Mouse (Mus musculus) gonadal fat pad, adult 2 months (tissue): ENCODE measurements around the gene Trp53tg5. TPM values are rescaled to one million over a fixed set of nuclear protein-coding genes. Genes with fewer than 3 reads are reported as not detected.

Experiments used
- DNase-seq: peaks from one replicate; pipeline ENCODE4 v3.0.0-alpha.2; 2012; ENCODE audit warnings: low read depth
- polyA plus RNA-seq: library from polyadenylated mRNA; depleted of rRNA; stranded (reverse); fragments of >200 nt; gene quantifications from 2 replicates; pipeline ENCODE4 v1.2.3, GENCODE M21; 2012

Trp53tg5 gene
- polyA plus RNA-seq, 1 experiment, result not detected

DNA sequence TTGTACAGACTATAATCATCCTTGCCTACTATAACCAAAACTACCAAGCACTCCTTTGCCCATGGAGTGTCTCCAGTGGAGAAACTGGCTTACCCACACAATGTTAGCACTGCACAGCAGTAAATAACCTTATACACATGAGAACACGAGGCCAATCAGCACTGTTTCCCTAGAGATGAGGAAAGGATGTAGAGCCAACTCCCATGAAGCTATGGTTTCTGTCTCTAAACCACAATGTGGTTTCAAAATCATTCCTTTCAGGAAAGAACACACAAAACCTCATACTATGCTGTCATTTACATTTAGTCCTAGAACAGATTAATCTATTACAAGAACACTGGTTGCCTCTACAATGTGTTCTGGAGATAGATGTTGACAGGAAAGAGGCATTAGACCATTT is 22.8 kb upstream of the Trp53tg5 start:
- DNase-seq, result no peak

DNA sequence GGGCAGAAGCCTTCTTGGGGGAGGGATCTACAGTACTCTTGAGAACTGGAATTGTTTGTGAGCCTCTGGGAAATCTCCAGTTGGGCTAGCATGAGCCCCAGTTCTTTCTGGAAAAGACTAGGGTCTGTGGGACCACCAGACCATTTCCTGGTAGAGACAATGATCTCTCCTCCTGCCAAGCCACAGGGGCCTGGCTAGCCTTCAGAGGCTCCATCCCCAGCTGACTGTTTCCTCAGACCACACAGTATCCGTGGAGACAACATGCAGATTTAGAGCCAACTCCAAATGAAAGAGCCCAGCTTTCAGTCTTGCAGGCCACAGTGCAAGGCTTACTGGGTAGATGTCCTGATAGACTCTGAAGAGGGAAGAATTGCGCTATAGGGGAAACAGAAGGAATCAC is 20.6 kb upstream of the Trp53tg5 start:
- DNase-seq, result no peak

DNA sequence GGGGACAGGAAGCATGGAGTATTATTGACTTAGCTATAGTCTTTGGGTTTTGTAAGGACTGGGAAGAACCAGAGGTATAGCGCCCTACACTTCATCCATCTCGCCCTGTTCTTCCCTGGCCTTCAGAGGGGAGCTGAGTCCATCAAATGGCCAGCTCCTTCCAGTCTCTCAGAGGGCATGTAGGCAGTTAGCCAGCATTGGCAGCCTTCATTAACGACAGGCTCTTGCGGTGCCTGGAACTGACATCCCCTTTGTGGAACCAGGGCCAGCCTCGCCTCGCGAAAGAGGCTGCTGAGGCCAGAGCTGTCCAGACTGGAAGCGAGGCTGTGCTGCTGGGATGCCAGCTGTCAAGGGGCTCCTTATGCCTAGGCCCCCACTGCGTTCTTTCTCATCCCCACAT is 14.3 kb upstream of the Trp53tg5 start:
- DNase-seq, result no peak

DNA sequence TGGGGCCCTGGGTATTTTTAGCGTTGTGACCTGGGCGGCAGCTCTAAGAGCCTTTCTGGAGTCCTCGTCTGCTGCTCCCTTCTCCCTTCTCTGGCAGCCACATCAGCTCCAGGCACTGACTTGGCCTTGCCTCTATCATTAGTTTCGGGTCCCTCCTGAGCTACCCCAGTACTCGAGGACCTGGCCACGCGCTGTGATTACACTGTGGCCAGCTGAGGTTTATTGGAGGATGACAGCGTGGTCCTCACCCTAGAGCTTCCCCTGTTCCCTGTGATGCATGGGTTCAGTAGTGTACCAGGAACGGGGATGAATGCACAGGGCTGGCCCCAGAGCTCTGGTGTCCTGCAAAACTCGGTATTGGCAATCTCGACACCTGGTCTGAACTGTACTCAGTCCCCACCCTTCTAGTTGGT is 13.6 kb upstream of the Trp53tg5 start:
- DNase-seq, result no peak

DNA sequence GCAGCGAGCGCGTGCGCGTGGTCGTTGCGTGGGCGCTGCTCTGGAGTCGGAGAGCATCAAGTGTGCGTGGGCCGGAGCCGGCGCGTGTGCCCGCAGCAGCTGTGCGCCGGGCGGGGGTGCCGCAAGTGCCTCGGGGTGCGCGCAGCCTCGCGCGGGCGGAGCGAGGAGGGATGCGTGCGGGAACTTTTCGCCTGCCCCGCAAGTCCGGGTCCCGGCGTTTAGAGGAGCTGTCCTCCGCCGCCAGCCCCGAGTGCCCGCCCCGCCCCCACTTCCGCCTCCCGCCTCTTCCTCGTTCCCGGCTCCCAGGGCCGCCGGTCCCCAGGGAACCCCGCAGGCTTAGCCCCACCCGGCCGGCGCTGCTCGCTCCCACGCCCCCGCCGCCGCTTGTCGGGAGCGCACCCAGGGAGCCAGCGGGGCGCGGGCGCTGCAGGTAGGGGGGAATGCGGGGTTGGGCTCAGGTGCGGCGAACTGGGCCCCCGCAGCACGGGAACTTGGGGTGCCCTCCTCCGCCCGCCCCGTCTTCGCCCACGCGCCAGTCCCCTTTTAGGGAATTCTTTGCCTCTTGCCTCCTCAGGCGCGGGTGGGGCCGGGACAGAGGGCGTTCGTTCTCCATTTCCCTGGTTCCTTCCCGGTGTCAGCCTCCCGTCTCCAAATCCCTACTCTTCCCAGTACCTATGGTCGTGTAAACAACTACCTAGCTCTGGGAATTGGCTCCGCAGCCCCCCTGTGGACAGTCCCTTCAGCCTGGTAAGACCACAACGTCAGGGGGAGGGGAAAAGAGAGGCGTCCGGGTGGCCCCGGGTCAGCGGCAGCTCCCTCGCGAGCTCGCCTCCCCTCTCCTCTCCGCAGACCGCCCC is 13.0 kb upstream of the Trp53tg5 start:
- DNase-seq, result no peak

DNA sequence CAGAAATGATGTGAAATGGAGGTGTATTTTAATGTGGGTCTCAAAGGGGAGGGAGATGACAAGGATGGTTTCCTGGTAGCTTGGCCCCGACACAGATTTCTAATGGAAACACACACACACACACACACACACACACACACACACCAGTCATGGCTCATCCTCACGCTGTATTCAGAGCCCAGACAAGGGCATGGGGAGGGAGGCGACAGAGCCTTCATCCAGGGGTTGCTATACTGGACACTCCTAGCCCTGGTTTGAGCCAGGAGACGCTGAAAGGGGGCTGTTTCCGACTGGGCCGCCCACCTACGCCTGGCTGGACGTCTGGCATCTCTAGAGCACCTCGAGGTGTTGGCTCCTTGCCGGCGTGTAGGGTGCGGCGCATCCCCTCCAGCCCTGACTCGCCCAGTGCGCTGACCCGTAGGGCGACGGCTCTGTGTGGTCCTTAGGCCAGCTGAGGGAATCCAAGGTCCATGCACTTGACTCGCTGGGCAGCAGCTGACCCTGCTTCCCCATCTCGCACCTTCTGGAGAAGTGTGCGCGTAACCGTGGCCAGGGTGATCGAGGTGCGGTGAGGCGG is 12.2 kb upstream of the Trp53tg5 start, which contains the start of gene Dbndd2:
Gene Dbndd2, plus strand, starts transcription at position 426 of the 577 bp plus-strand sequence.
- no peak for DNase-seq

DNA sequence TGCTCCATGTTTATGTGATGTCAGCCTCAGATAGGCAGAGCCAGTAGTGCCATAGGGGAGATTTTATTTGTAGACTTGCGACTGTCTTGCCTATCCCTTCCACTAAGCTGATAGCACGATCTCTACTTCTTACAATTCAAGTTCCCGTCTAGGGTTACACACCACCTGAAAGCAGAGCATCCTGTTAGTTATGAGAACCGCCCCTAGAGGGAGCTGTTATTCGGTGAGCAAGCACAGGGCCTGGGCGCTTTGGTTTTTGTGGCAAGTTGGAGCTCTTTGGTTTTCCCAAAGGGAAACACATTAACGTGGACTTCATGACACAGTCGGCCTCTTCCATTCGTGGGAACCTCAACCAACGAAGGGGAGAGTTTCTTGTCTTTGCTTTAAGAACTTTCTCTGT is 3.3 kb downstream of the Trp53tg5 start:
- no peak for DNase-seq

DNA sequence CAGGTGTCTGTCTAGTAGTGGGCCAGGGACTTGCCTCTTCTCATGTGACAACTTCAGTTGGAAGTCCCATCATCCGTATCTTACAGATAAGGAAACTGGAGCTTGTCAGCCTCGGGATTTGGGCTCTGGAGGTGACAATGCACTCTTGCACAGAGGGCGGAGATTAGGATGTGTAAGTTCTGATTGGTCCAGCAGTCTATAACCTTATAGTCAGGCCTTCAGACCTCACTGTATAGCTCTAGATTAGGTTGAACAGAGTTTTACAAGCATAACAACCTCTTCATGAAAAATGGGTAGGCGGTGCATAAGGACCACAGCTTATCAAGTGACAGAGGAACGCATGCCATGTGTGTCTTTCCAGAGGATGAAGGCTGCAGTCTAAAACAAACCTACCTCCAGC is 6.7 kb downstream of the Trp53tg5 start:
- DNase-seq, result no peak

DNA sequence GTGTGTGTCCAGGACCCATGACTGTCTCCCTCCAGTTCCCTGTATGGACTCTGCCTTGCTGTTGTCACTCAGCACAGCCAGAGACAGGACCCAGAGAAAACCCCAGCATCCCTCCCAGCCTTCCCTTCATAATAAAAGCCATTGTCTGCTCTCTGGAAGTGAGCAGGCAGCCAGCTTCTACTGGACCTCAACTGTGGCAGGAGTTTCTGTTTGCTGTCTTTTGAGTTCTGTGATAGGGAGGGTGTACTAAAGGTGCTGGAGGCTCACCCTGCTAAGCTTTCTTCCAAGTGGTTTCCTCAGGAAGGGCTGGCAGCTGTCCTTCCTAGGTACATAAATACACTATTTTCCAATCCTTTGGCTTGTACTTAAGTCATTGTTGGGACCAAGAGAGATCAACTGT is 8.4 kb downstream of the Trp53tg5 start:
- DNase-seq, result no peak

DNA sequence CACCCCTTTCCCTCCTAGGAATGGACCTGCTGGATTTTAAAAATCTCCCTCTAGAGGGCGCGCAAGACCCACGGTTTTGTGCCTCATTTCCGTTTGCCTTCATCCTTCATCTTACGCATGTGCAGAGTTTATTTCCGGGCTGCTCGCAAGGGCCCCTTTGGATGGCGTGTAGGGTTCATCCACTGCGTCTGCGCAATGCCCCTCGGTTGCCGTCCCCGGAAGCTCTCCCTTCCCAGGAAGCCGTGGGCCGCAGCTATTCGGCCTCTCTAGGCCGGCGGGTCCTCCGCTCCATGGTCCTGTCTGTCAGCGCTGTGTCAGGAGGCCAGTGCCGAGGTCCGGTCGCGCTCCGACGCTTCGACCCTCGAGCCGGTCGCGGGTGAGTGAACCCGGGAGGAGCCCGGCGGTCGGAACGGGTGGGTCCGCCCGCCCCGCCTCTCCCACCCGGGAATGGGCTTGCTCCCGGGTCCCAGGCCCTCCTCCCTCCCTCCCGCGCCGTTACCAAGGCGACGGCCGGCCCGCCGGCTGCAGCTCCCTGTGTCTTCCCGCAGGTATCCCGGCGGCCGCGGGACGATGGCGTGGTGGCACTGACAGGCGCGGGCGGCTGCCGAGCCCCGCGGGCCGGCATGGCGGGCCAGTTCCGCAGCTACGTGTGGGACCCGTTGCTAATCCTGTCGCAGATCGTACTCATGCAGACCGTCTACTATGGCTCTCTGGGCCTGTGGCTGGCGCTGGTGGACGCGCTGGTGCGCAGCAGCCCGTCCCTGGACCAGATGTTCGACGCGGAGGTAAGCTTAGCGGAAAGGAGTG is 12.6 kb downstream of the Trp53tg5 start, which contains the start of gene Gm20458:
Gene Gm20458, plus strand, starts transcription at position 223 of the 807 bp plus-strand sequence.
- DNase-seq, result no peak

DNA sequence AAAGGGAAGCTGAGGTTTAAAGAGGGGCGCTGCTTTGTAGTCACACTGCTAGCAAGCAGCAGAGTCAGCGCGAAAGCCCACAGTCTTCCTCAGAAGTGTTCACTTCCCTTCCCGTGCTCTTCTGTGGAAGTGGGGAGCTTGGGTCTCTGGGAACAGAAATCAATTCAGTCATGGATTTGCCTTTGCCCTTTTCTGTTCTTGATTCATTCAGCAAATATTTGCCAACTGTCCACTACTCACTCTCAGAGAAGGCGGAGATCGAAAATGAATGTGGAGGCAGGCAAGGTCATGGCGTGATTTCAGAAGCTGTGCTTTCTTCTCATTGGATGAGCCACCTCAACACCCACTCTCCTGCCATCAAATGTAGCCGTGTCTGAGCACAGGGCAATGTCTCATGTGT is 15.0 kb downstream of the Trp53tg5 start:
- no peak for DNase-seq

DNA sequence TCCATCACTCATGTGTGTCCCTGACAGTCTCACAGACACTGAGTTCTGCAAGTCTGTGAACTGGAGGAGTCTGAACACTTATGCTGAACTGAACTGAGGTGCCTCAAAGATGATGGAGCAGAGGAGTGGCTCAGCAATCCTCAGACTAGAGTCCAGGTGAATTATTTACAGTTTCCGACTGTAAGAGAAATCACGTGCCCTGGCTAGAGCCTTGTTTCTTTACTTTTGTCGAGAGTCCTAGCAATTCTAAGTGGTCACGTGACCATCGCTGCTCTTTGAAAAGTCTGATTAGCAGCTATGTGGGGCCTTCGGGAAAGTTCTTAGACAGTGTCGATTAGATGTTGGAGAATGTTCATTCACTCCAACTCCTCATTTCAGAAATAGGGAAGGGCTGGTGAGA is 15.6 kb downstream of the Trp53tg5 start:
- no peak for DNase-seq

DNA sequence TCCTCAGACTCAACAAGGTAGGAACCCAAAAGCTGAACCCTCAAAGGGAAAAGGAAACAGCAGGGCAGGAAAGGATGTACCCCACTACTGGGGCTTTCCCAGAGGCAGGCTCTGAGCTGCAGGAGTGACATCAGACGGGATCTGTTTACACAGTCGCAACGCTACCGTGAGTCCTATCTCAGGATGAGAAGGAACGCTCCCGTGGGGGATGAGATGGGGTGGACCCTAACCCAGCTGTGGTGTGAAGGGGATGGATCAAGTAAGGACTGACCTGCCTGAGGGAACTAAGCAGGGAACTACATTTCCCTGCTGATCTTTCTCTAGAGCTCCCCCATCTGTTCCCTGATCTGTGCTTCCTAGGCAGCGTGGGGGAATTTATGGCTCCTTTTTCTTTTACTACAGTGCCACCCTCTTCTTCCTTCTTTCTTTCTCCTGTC is 16.6 kb downstream of the Trp53tg5 start, which contains the start of gene Sys1:
Gene Sys1, plus strand, starts transcription at position 101 of the 437 bp plus-strand sequence.
- DNase-seq, result no peak

DNA sequence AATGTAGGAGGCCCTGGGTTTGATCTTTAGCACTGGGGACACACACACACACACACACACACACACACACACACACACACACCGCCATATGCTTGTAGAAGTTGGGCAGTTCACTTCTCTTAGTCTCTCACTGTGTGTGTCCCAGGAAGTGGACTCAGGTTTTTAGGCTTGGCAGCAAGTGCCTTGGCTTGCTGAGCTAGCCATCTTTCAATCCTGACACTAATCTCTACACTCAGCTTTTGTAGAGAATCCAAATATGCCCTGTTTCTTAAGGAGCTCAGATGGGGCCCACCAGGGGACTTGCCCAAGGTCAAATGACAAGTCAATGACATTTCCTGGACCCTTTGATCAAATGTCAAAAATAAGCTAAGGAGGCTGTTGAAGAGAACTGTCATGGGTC is 17.1 kb downstream of the Trp53tg5 start:
- DNase-seq, result no peak

DNA sequence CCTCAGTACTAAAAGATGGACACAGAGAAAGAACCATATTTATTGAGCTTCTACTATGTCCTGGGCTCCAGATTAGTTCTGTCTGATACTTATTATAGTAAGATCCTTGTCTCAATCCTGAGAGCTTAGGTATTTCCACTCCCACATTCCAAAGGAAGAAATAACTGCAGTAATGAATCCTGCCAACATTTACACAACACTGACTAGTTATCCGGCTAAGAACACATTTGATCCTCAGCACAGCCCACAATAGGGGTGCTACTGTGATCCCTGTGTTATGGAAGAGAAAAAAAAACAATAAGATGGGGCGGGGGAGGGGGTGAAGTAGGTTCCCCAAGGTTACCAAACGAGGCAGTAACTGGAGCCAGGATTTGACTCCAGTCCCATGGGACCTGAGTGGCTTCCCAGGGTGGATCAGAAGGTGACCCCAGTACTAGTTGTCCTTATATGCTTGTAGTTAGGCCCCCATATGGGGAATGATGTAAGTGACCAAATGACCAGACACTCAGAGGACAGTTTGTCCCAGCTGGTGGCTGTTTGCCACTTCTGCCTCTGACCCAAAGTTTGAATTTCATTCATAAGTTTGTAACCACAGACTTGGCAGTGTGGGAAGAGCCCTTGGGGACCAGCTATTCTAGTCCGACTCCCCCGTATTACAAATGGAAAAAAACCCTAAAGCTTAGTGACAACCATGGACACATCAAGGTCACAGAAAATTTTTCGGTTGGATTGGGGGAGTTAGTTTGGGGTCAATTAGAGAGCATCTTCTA is 17.9 kb downstream of the Trp53tg5 start:
- peak; percentile 87 for DNase-seq

DNA sequence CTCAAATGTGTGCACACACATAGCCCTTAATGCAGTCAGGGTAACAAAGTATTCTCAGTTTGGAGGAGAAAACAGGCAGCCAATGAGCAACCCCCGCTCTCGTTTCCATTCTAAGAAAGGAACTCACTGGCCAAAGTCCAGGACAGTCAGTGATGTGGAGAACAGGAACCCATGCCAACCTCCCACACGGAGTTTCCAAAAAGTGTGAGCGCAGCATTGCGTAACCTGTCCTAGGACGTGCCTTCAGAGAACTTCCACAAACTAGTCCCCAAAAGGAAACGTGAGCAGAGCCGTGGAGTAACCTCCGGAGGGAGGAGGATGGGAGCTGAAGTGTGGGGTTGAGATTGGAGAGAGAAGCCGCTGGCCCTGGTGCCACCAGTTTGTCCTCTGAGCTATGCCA is 18.7 kb downstream of the Trp53tg5 start:
- peak; percentile 88 for DNase-seq

DNA sequence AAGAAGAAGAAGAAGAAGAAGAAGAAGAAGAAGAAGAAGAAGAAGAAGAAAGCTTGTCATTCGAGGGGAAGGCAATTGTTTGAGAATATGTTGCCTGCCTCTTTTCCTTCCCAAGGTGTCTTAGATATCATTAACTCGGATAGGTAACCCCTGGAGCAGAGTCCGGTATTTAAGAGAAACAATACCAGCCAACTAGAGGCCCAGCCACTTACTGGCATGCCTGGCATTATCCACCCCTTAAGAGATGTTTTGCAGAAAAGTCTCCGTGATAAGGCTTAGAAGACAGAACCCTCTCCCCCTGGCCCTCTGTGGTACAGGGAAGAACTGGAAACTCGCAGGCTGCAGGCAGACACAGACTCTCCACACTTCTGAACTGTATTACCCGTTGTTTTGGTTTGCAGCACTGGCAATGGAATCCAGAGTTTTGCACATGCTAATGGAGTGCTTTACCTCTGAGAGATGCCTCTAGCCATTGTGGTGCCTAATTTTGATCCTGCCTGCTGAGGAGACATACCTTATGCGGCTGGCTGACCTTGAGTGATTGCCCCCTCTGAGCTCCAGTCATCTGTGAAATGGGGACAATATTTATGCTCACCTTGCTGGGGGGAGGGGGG is 19.5 kb downstream of the Trp53tg5 start:
- no peak for DNase-seq

DNA sequence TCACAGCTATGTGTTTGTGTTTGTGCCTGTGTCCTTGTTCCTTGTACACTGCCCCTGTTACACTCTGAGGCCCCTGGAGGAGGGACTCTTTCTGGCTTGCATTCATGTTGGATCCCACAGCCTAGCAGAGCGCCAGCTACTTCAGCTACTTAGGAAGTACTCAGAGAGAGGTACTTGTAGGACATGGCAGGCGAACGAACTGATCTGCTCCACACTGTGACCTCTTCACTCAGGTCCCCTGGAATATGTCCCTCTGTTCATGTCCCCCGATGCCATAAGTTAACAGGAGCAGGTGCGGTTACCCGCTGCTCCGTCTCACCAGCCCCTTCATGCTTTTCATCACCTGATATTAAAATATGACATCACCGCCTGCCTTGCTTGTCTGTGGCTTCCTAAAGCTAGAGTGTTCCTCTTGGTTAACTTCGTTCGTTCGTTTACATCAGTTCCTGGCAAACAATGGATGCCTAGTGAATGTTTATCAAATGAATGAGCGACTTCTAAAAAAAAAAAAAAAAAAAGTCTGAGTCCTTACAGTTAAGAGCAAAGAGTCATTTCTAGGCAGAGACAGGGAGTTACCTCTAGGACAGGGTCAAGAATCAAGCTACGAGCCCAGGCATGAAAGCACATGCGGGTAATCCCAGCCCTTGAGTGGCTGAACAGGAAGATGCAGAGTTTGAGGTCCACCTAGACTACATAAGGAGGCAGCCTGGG is 20.3 kb downstream of the Trp53tg5 start:
- DNase-seq, result no peak

DNA sequence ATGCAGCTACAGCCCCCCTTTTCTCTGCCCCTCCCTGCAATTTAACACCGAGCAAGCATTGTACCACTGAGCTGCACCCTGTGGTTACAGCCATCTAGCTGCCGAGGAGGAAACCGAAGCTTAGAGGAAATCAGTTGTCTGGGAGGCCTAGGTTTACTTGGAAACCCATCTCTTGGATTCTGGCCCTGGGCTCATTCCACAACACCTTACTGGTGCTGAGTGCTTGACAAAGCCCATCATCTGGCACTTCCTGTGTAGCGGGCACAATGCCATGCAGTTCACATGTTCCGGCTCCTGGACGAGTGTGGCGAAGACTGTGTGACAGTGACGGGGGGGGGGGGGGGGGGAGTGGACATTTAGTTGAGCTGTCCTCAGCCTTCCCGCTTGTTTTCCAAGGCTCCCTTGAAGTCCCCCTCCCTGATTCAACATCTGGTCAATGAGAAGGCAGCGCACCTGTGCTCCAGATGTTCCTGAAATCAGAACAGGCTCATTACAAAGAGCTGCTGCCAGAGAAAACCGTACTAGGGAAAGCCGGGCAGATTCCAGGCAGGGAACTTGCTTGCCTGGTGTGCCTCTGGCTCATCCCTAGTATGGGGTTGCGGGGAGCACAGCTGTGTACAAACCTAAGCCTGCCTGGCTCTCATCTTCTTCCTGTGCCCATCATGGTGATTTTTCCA is 21.4 kb downstream of the Trp53tg5 start:
- no peak for DNase-seq
